Mouse (Mus musculus): ENCODE measurements around the gene Nfatc3.

DNA sequence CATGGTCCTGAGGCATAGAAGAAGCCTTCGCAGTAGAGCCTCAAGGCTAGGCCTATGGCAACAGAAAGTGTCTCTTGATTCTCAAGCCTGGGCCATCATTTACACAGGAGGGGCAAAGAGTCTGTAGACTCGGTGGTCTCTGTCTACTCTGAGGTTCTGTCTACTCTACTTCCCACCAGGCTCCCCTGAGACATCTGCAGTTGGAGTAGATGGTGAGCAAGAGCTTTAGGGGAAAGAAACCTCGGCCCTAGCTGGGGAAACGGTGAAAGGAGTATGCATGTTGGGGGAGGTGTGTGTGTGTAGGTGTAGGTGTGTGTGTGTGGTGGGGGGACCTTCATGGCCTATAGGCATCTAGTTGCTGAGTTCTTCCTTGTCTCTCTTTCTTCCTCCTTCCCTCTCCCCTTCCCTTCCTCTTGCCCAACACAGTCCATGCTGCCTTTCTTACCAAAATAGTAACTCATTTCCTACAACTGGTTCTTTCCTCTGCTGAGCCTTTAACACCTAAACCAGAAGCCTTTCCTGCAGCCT lies 2.1 kb upstream of the Nfatc3 start:
- TF ChIP-seq MAFK (IDR thresholded peaks at IDR 0.05; ENCODE audit: insufficient replicate concordance, low read length), result no peak
- TF ChIP-seq USF2 (conservative IDR thresholded peaks at IDR 0.05; ENCODE audit: low read depth, low read length), result no peak
- no peak for TF ChIP-seq USF1 (IDR thresholded peaks at IDR 0.05; ENCODE audit: low read depth, low read length)
- TF ChIP-seq MYC (IDR thresholded peaks at IDR 0.05; ENCODE audit: low read depth, low read length), result no peak
